Mouse (Mus musculus): ENCODE results near the gene Zfc3h1.

DNA sequence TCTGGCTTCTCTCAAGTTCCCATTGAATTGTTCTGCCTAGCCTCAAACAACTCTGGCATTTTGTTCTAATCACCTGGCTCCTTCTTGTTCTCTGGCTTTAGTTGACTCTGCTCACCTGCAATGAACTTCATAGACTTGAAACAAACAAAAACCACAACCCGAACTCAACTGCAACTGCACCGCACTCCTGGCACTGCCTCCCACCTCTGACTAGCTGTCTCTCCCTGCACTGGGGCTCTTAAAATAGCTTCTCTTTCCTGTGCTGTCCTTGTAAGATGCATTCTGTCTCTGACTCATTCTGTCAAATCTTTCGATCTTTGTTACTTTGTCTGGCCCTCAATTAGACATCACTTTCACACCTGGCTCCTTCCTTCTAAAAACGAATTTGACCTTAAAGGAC, 21.6 kb upstream of the Zfc3h1 start:
- TF ChIP-seq CTCF (IDR thresholded peaks at IDR 0.05; ENCODE audit: insufficient read depth, low read length) (no peak), POLR2A (IDR thresholded peaks at IDR 0.05; ENCODE audit: borderline replicate concordance, extremely low read depth, low read depth, low read length) (no peak)

All from lung, adult 2 months (tissue).